Mouse (Mus musculus) MEL (cell line): ENCODE results near the gene Zfp91. TPM values are rescaled to one million over a fixed set of nuclear protein-coding genes. Genes with fewer than 3 reads are reported as not detected.
A peak's percentile ranks its signal among the peaks of the same experiment; 100 is the strongest.

ENCODE experiments used
- DNase-seq: peaks from one replicate; pipeline ENCODE4 v3.0.0; 2011; ENCODE audit warnings: low read depth, low spot score
- H3K27ac ChIP-seq: 2 replicates; pipeline ENCODE4 v1.5.1; 2012; ENCODE audit warnings: low read depth, mild to moderate bottlenecking, control low read depth, low read length, moderate library complexity; ENCODE audit not compliant: control insufficient read depth
- H3K27me3 ChIP-seq, 2 experiments: fragments of 150-350 bp in 1 of 2; sonication (generic) in 1 of 2; 2 replicates each; pipeline ENCODE4 v1.6.1; 2012; ENCODE audit warnings: low read length in 2 of 2, mild to moderate bottlenecking in 2 of 2, improper control_type of control experiment in 1 of 2, moderate library complexity in 1 of 2; ENCODE audit not compliant: insufficient read depth in 2 of 2, control insufficient read depth in 1 of 2
- H3K36me3 ChIP-seq, 2 experiments: 2 replicates each; pipeline ENCODE4 v1.6.1; 2012 to 2014; ENCODE audit warnings: low read length in 2 of 2, improper control_type of control experiment in 1 of 2, inconsistent platforms in 1 of 2, mild to moderate bottlenecking in 1 of 2; ENCODE audit not compliant: insufficient read depth in 2 of 2, control insufficient read depth in 1 of 2
- H3K4me1 ChIP-seq, 2 experiments: fragments of 150-350 bp in 1 of 2; sonication (generic) in 1 of 2; 2 replicates each; pipeline ENCODE4 v1.6.1; 2012; ENCODE audit warnings: low read length in 2 of 2, improper control_type of control experiment in 1 of 2, mild to moderate bottlenecking in 1 of 2; ENCODE audit not compliant: insufficient read depth in 2 of 2, control insufficient read depth in 1 of 2
- H3K4me3 ChIP-seq, 2 experiments: fragments of 150-350 bp in 1 of 2; sonication (generic) in 1 of 2; 2 replicates each; pipeline ENCODE4 v1.5.1; 2012; ENCODE audit warnings: low read depth in 2 of 2, low read length in 2 of 2, mild to moderate bottlenecking in 2 of 2, moderate library complexity in 2 of 2, control low read depth in 1 of 2, improper control_type of control experiment in 1 of 2; ENCODE audit not compliant: control insufficient read depth in 1 of 2, insufficient read depth in 1 of 2
- H3K79me2 ChIP-seq: 2 replicates; pipeline ENCODE4 v1.6.1; 2012; ENCODE audit warnings: mild to moderate bottlenecking, low read length, moderate library complexity; ENCODE audit not compliant: control insufficient read depth, poor library complexity, insufficient read depth
- H3K9ac ChIP-seq: 2 replicates; pipeline ENCODE4 v1.6.1; 2012; ENCODE audit warnings: low read depth, mild to moderate bottlenecking, control low read depth, low read length, moderate library complexity; ENCODE audit not compliant: control insufficient read depth, poor library complexity, severe bottlenecking
- H3K9me3 ChIP-seq: fragments of 150-350 bp; sonication (generic); replicated peaks from 2 replicates; pipeline ENCODE4 v1.6.1; 2012; ENCODE audit warnings: mild to moderate bottlenecking, low read length, improper control_type of control experiment, moderate library complexity; ENCODE audit not compliant: insufficient read depth
- BHLHE40 ChIP-seq: IDR thresholded peaks from 2 replicates; pipeline ENCODE4 v1.6.1; 2012; ENCODE audit warnings: low read depth, mild to moderate bottlenecking, inconsistent platforms, low read length, improper control_type of control experiment, borderline replicate concordance
- ELF1 ChIP-seq: IDR thresholded peaks from 2 replicates; pipeline ENCODE4 v1.6.1; 2014; ENCODE audit warnings: low read depth, mild to moderate bottlenecking, inconsistent platforms, low read length, improper control_type of control experiment, moderate library complexity
- EP300 ChIP-seq, 2 experiments: IDR thresholded peaks; 2 replicates each; pipeline ENCODE4 v1.6.1; 2011; ENCODE audit warnings: improper control_type of control experiment in 2 of 2, low read length in 2 of 2, low read depth in 1 of 2, mild to moderate bottlenecking in 1 of 2
- ETS1 ChIP-seq: IDR thresholded peaks from 2 replicates; pipeline ENCODE4 v1.6.1; 2012; ENCODE audit warnings: low read depth, mild to moderate bottlenecking, inconsistent platforms, low read length, improper control_type of control experiment, moderate library complexity
- GATA1 ChIP-seq: IDR thresholded peaks from 2 replicates; pipeline ENCODE4 v1.6.1; 2011; ENCODE audit warnings: low read depth, low read length, improper control_type of control experiment
- JUND ChIP-seq: IDR thresholded peaks from 2 replicates; pipeline ENCODE4 v1.6.1; 2011; ENCODE audit warnings: low read depth, mild to moderate bottlenecking, improper control_type of control experiment, low read length
- KAT2A ChIP-seq: conservative IDR thresholded peaks from 2 replicates; pipeline ENCODE4 v1.6.1; 2012; ENCODE audit warnings: low read depth, low read length, improper control_type of control experiment, inconsistent platforms
- MAFK ChIP-seq: IDR thresholded peaks from 2 replicates; pipeline ENCODE4 v1.6.1; 2011; ENCODE audit warnings: low read depth, mild to moderate bottlenecking, low read length, improper control_type of control experiment, borderline replicate concordance
- MAX ChIP-seq: IDR thresholded peaks from 2 replicates; pipeline ENCODE4 v1.6.1; 2011; ENCODE audit warnings: low read length, improper control_type of control experiment
- MEF2A ChIP-seq: IDR thresholded peaks from 2 replicates; pipeline ENCODE4 v1.6.1; 2014; ENCODE audit warnings: low read depth, mild to moderate bottlenecking, inconsistent platforms, low read length, improper control_type of control experiment; ENCODE audit not compliant: poor library complexity, insufficient replicate concordance, severe bottlenecking; ENCODE audit errors: extremely low read depth
- MXI1 ChIP-seq: IDR thresholded peaks from 2 replicates; pipeline ENCODE4 v1.6.1; 2011; ENCODE audit warnings: mild to moderate bottlenecking, low read depth, low read length, improper control_type of control experiment
- MYB ChIP-seq: IDR thresholded peaks from 2 replicates; pipeline ENCODE4 v1.6.1; 2011; ENCODE audit warnings: mild to moderate bottlenecking, low read depth, low read length, improper control_type of control experiment
- MYC ChIP-seq: IDR thresholded peaks from 2 replicates; pipeline ENCODE4 v1.6.1; 2011; ENCODE audit warnings: low read depth, mild to moderate bottlenecking, low read length, improper control_type of control experiment, moderate library complexity
- NELFE ChIP-seq: IDR thresholded peaks from 2 replicates; pipeline ENCODE4 v1.6.1; 2011; ENCODE audit warnings: low read depth, low read length, improper control_type of control experiment
- NRF1 ChIP-seq: IDR thresholded peaks from 2 replicates; pipeline ENCODE4 v1.6.1; 2014; ENCODE audit warnings: low read depth, mild to moderate bottlenecking, inconsistent platforms, low read length, improper control_type of control experiment, moderate library complexity; ENCODE audit not compliant: poor library complexity, insufficient read depth, severe bottlenecking
- POLR2A ChIP-seq, 2 experiments: IDR thresholded peaks; 2 replicates each; pipeline ENCODE4 v1.6.1; 2011 to 2012; ENCODE audit warnings: low read length in 2 of 2, mild to moderate bottlenecking in 2 of 2, control low read depth in 1 of 2, improper control_type of control experiment in 1 of 2, low read depth in 1 of 2, moderate library complexity in 1 of 2; ENCODE audit not compliant: control insufficient read depth in 1 of 2, insufficient read depth in 1 of 2, poor library complexity in 1 of 2
- POLR2AphosphoS2 ChIP-seq: IDR thresholded peaks from 2 replicates; pipeline ENCODE4 v1.6.1; 2011; ENCODE audit warnings: low read length, improper control_type of control experiment
- RAD21 ChIP-seq: IDR thresholded peaks from 2 replicates; pipeline ENCODE4 v1.6.1; 2011; ENCODE audit warnings: mild to moderate bottlenecking, low read depth, low read length, improper control_type of control experiment
- RCOR1 ChIP-seq: IDR thresholded peaks from 2 replicates; pipeline ENCODE4 v1.6.1; 2012; ENCODE audit warnings: low read depth, mild to moderate bottlenecking, inconsistent platforms, low read length, improper control_type of control experiment
- SIN3A ChIP-seq: IDR thresholded peaks from 2 replicates; pipeline ENCODE4 v1.6.1; 2012; ENCODE audit warnings: low read length, improper control_type of control experiment, inconsistent platforms
- TBP ChIP-seq: IDR thresholded peaks from 2 replicates; pipeline ENCODE4 v1.8.0; 2011; ENCODE audit warnings: low read depth, low read length, improper control_type of control experiment
- TCF12 ChIP-seq: IDR thresholded peaks from 2 replicates; pipeline ENCODE4 v1.6.1; 2014; ENCODE audit warnings: low read depth, mild to moderate bottlenecking, inconsistent platforms, low read length, improper control_type of control experiment, moderate library complexity
- UBTF ChIP-seq: IDR thresholded peaks from 2 replicates; pipeline ENCODE4 v1.6.1; 2012; ENCODE audit warnings: low read depth, mild to moderate bottlenecking, inconsistent platforms, low read length, improper control_type of control experiment, moderate library complexity, borderline replicate concordance; ENCODE audit not compliant: insufficient read depth
- ZKSCAN1 ChIP-seq: IDR thresholded peaks from 2 replicates; pipeline ENCODE4 v1.6.1; 2012; ENCODE audit warnings: low read depth, mild to moderate bottlenecking, inconsistent platforms, low read length, improper control_type of control experiment, moderate library complexity
- ZMIZ1 ChIP-seq: IDR thresholded peaks from 2 replicates; pipeline ENCODE4 v1.6.1; 2012; ENCODE audit warnings: low read depth, mild to moderate bottlenecking, inconsistent platforms, low read length, improper control_type of control experiment, moderate library complexity
- polyA plus RNA-seq, 2 experiments: library from polyadenylated mRNA; stranded (reverse) in 1 of 2; unstranded in 1 of 2; fragments of >175 nt in 1 of 2; fragments of >200 nt in 1 of 2; gene quantifications; 2 replicates each; pipeline versions ENCODE4 v1.2.1 to v1.2.4; 2012; ENCODE audit warnings: low replicate concordance in 2 of 2, low read depth in 1 of 2; ENCODE audit not compliant: insufficient read length in 2 of 2, insufficient read depth in 1 of 2, missing spikeins in 1 of 2
- total RNA-seq: library from RNA; depleted of rRNA; stranded (reverse); fragments of 300-350 nt; gene quantifications from 2 replicates; pipeline ENCODE4 v1.2.3, GENCODE M21; 2012

Zfp91 gene
- total and polyA plus RNA-seq, 3 experiments = 32.3 to 148 (median 51.7) TPM

GRCm38 (mm10) chr19:12796328-12796931, 504 bp upstream of the Zfp91 start:
- Histone ChIP-seq H3K79me2 (peaks cover 31% of the 10 kb centered on the region), H3K27ac (peak overlapping the region; percentile 97)
- DNase-seq = peak; percentile 94
- TF ChIP-seq MYC (0 out of 2 replicates have a peak, but pooled peaks have one; percentile 12), ELF1 (peak; percentile 47; the same call in 1 of the 2 replicates), ZMIZ1 (peak; percentile 68; the same call in 1 of the 2 replicates), ETS1 (peak; percentile 86), EP300 (IDR thresholded peaks at IDR 0.05; ENCODE audit: low read depth in 1 of 2, low read length in 2 of 2) (peak; percentile 81 to 86), TCF12 (peak; percentile 58; the same call in 1 of the 2 replicates), GATA1 (peak; percentile 49; the same call in 1 of the 2 replicates), MAFK (no peak; the same call in 1 of the 2 replicates), RAD21 (no peak), MXI1 (peak; percentile 44), TBP (peak; percentile 55; the same call in 1 of the 2 replicates), ZKSCAN1 (no peak), SIN3A (peak; percentile 55), NELFE (peak; percentile 50), UBTF (no peak), MEF2A (no peak), NRF1 (no peak), RCOR1 (0 out of 2 replicates have a peak, but pooled peaks have one; percentile 36), BHLHE40 (peak; percentile 96), POLR2AphosphoS2 (peak; percentile 64; the same call in 1 of the 2 replicates), MYB (peak; percentile 92), MAX (peak; percentile 82), POLR2A (IDR thresholded peaks at IDR 0.05; ENCODE audit: control insufficient read depth in 1 of 2, insufficient read depth in 1 of 2, low read depth in 1 of 2, low read length in 2 of 2, poor library complexity in 1 of 2) (peak; percentile 68 to 73), KAT2A (no peak), JUND (peak; percentile 86; the same call in 1 of the 2 replicates)
- TF ChIP-seq, all 39 proteins: peak for 18
- Histone ChIP-seq H3K4me3 (peak overlapping the region; percentile 44 to 95), H3K9ac (peak overlapping the region; percentile 100), H3K4me1 (peaks cover 3 to 12% of the 10 kb centered on the region in 2 experiments; a peak in 3 of 4 replicates), H3K27me3 (no peaks in the 10 kb centered on the region), H3K9me3 (no peaks in the 10 kb centered on the region), H3K36me3 (peaks cover 0 to 13% of the 10 kb centered on the region in 2 experiments; a peak in 3 of 4 replicates)
